Mouse (Mus musculus) MEL (cell line): Measurements from ENCODE around the gene Chst14.

Experiments used
- CTCF ChIP-seq, 3 experiments: IDR thresholded peaks in 2 of 3; conservative IDR thresholded peaks in 1 of 3; 2 replicates each; pipeline ENCODE4 v1.5.1; 2011 to 2012; ENCODE audit warnings: low read length in 3 of 3, low read depth in 2 of 3, mild to moderate bottlenecking in 2 of 3, improper control_type of control experiment in 1 of 3, inconsistent platforms in 1 of 3, mixed read lengths in 1 of 3, moderate library complexity in 1 of 3; ENCODE audit not compliant: control insufficient read depth in 1 of 3, insufficient read depth in 1 of 3, poor library complexity in 1 of 3, severe bottlenecking in 1 of 3
- GABPA ChIP-seq: IDR thresholded peaks from 2 replicates; pipeline ENCODE4 v1.6.1; 2012; ENCODE audit warnings: low read depth, mild to moderate bottlenecking, inconsistent platforms, low read length, improper control_type of control experiment, moderate library complexity
- POLR2A ChIP-seq, 2 experiments: IDR thresholded peaks; 2 replicates each; pipeline ENCODE4 v1.6.1; 2011 to 2012; ENCODE audit warnings: low read length in 2 of 2, mild to moderate bottlenecking in 2 of 2, control low read depth in 1 of 2, improper control_type of control experiment in 1 of 2, low read depth in 1 of 2, moderate library complexity in 1 of 2; ENCODE audit not compliant: control insufficient read depth in 1 of 2, insufficient read depth in 1 of 2, poor library complexity in 1 of 2
- POLR2AphosphoS5 ChIP-seq: IDR thresholded peaks from 2 replicates; pipeline ENCODE4 v1.6.1; 2012; ENCODE audit warnings: low read depth, borderline replicate concordance, mild to moderate bottlenecking, inconsistent platforms, low read length, moderate library complexity, mixed read lengths
- USF1 ChIP-seq: IDR thresholded peaks from 2 replicates; pipeline ENCODE4 v1.6.1; 2014; ENCODE audit warnings: low read depth, mild to moderate bottlenecking, inconsistent platforms, low read length, improper control_type of control experiment, moderate library complexity
- USF2 ChIP-seq, 2 experiments: IDR thresholded peaks; 2 replicates each; pipeline ENCODE4 v1.6.1; 2011 to 2012; ENCODE audit warnings: improper control_type of control experiment in 2 of 2, low read length in 2 of 2, borderline replicate concordance in 1 of 2, inconsistent platforms in 1 of 2, low read depth in 1 of 2, mild to moderate bottlenecking in 1 of 2; ENCODE audit not compliant: insufficient read depth in 1 of 2

DNA sequence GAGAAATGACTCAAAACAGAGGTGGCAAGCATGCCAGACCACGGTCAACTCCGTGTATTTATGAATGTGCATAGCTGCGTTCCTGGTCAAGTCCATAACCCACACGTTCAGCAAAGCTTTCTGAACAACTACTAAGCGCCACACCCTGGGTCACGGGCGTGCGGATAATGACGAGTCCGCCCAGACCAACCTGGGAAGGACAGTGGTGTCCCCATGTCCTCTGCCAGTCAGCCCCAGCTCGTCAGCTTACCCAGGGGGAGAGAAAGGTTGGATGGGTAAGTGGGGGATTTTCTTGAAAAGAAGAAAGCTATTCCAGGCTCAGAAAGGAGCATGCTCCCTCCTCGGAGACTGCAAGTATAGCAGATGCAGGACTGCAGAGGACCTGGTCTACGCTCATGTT is 38.9 kb upstream of the Chst14 start:
- TF ChIP-seq CTCF (IDR thresholded peaks at IDR 0.05 in 2 of 3, conservative IDR thresholded peaks at IDR 0.05 in 1 of 3; ENCODE audit: control insufficient read depth in 1 of 3, insufficient read depth in 1 of 3, low read depth in 2 of 3, low read length in 3 of 3, poor library complexity in 1 of 3, severe bottlenecking in 1 of 3) (no peak), POLR2A (IDR thresholded peaks at IDR 0.05; ENCODE audit: control insufficient read depth in 1 of 2, insufficient read depth in 1 of 2, low read depth in 1 of 2, low read length in 2 of 2, poor library complexity in 1 of 2) (no peak), POLR2AphosphoS5 (no peak), USF1 (no peak), GABPA (no peak), USF2 (IDR thresholded peaks at IDR 0.05; ENCODE audit: borderline replicate concordance in 1 of 2, insufficient read depth in 1 of 2, low read depth in 1 of 2, low read length in 2 of 2) (no peak)
